Mouse (Mus musculus) kidney, adult 9 months (tissue): Measurements from ENCODE around the gene Kntc1.

Experiments used
- DNase-seq: peaks from one replicate; pipeline ENCODE4 v3.0.0; 2022

Kntc1 gene

GRCm38 (mm10) chr5:123816891-123817290 is 67.4 kb downstream of the Kntc1 start:
- DNase-seq = no peak

GRCm38 (mm10) chr5:123818941-123819577 is 69.5 kb downstream of the Kntc1 start:
- DNase-seq = peak; percentile 87

DNA sequence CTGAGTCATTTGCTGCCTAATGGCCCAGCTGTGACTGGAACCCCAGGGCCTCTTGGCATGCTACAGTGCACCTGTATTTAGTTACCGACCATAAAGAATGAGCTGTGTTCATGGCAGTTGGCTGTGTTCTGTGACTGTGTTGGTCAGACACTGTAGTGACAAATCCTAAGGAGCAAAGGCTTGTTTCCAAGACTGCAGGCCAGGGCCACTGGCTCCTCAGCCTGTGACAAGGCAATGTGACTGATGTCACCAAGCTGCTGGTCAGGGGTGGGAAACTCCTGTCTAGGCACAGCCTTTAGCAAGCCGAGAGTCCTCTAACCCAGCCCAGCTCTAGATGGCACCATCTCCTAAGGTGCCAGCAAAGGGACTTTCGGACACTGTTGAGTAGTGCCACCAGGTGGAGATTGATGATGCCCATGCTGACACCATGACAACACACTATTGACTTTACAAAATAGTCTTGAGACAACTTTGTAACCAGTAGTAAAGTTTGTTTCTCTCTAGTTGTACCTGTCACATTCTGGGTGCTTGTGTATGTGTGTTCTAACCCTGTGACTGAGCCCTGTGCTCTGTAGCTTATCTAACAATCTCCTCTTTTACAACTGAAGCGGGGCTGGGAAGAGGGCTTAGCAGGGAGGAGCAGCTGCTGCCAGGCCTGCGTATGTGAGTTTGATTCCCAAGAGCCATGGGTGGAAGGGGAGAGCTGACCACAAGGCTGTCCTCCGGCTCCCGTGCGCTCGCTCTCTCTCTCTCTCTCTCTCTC is 71.2 kb downstream of the Kntc1 start:
- DNase-seq = peak; percentile 61

GRCm38 (mm10) chr5:123821264-123821571 is 71.7 kb downstream of the Kntc1 start:
- DNase-seq = no peak

- DNase-seq = no peak
Observed at GRCm38 (mm10) chr5:123822706-123823105, 73.2 kb downstream of the Kntc1 start.

DNA sequence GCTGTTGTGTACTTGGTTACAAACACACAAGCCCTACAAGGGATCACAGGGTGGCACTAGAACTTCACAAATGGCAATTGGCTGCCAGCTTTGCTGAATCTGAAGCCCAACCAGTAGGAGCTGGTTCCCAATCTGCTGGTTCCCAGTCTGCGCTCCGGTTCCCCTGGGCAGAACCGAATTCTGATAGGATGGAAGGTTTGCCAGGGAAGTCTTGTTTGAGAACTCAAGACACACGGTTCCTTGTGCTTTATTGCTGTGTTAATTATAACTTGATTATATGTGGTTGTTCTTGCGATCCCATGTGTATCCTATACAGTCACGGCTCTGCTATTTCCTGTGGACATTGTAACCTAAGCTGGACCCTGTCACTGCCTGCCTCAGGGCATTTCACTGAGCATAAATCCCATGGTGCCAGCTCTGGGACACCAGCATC is 78.2 kb downstream of the Kntc1 start:
- peak; percentile 74 for DNase-seq

DNA sequence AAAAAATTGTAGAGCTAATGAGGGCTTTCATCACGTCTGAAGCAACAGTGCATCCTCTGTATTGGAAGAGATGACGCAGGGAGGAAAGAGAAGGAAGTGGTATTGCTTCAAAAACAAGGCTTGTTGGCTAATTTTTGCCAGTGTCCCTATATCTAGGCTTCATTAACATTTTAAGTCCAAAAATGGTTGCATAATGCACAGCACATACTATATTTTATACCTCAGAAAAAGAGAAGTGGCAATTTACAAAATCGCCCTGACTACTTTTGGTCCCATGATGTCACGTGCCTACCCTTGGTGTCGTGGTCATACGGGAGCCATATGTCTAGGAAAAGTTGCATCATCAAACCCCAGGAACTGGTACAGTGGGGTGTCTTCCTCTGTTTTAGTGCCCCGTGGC is 82.8 kb downstream of the Kntc1 start:
- DNase-seq = no peak

- DNase-seq = peak; percentile 52
Observed at GRCm38 (mm10) chr5:123834836-123835235, 85.3 kb downstream of the Kntc1 start.

- no peak for DNase-seq
Observed at GRCm38 (mm10) chr5:123837371-123837770, 87.9 kb downstream of the Kntc1 start.

DNA sequence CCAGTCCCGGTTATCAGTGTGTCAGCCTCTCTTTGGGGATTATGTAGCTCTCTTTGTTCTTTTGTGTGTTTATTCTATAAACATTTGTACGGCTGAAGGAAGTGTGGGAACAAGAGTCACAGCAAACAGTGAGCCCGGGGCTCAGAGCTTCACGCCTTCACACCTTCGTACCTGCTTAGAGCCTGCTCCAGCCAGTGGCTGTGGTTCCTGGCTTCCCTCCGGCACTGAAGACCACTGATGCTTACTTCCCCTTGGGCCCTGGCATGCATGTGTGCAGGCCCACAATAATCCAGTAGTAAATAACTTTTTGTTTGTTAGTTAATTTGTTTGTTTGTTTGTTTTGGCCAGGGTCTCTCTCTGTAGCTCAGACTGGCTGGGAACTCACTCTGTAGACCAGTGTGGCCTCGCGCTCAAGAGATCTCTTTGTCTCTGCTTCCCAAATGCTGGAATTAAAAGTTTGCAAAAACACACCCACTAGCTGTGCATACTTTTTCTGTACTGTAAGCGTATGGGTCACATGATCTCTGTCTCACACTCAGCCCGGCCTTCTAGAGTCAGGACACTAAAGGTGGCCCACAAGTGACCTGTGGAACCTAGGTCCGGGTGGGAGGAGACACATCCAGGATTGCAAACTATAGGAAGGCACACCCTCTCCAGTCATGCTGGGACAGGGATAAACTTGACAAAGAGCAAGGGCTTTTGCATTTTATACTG is 92.9 kb downstream of the Kntc1 start:
- DNase-seq = no peak

GRCm38 (mm10) chr5:123842935-123843282 is 93.4 kb downstream of the Kntc1 start:
- no peak for DNase-seq

- no peak for DNase-seq
Observed at GRCm38 (mm10) chr5:123843816-123844215, 94.3 kb downstream of the Kntc1 start.

DNA sequence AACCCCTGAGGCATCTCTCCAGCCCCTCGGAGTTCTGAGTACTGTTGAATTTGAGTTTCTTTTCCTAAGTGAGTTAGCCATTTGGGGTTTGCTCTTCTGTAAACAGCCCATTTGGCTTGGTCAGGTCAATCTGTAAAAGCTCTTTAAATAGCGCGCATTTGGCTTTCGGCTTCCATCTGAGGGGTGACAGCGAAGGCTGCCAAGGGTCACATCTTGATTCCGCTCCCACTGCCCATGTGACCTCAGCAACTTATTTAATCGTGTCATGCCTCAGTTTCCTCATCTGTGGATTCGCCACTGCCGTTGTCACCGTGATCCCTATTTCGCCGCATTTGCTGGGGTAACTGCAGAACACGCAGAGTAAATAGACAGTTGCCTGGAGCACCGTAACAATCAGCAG is 94.8 kb downstream of the Kntc1 start:
- peak; percentile 37 for DNase-seq

GRCm38 (mm10) chr5:123851398-123851797 is 101.9 kb downstream of the Kntc1 start:
- peak; percentile 47 for DNase-seq

DNA sequence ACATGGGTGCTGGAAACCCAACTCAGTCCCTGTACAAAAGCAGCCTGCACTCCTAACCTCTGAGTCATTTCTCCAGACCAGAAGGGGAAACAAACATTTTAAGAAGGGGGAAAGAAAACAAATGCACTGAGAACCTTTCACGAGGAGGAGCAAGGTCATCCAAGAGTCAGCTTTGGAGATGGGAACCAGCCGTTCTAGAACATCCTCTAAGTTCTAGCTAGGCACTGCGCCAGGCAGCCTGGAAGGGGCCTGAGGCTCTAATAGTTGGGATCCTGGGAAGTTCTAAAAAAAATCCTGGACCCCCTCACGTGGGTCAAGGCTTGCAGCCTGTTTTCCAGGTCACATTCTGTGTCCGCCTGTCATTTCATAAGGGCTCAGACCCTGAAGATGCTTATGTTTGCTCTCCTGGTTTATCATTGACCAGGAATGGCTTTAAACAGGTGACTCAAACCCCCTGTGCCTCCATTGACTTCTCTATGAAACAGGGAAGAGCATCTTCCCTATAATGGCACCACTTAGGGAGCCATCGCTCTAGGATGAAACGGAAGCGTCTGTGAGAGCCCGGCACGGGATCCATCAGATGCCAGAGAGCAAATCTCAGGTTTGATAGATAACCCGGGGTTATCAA is 104.5 kb downstream of the Kntc1 start:
- DNase-seq = peak; percentile 32

GRCm38 (mm10) chr5:123854511-123854910 is 105.0 kb downstream of the Kntc1 start:
- DNase-seq = no peak

DNA sequence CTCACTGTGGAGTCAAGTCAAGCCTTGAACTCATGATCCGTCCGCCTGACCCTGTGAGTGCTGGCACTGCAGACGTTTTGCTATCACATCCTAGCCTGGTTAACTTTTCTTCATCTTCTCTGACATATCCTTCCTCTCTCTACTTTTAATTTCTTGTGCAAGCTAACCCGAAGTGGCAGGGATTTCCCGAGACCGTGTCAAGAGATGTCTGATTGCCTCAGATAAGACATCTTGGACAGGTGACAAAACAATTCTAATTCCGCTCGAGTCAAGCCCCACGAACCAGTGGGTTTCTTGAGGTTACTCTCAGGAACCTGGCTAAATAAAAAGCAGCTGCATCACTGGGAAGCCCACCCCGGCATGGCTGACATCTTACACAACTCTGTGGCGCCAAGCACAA is 109.3 kb downstream of the Kntc1 start:
- no peak for DNase-seq

GRCm38 (mm10) chr5:123862374-123863350 is 113.1 kb downstream of the Kntc1 start:
- no peak for DNase-seq

GRCm38 (mm10) chr5:123863934-123864333 is 114.4 kb downstream of the Kntc1 start:
- DNase-seq = no peak

GRCm38 (mm10) chr5:123865365-123865764 is 115.8 kb downstream of the Kntc1 start, which contains the start of gene Hcar2:
Gene Hcar2, minus strand, starts transcription at chr5:123865499.
- DNase-seq = no peak

GRCm38 (mm10) chr5:123866457-123866856 is 116.9 kb downstream of the Kntc1 start:
- DNase-seq = no peak

DNA sequence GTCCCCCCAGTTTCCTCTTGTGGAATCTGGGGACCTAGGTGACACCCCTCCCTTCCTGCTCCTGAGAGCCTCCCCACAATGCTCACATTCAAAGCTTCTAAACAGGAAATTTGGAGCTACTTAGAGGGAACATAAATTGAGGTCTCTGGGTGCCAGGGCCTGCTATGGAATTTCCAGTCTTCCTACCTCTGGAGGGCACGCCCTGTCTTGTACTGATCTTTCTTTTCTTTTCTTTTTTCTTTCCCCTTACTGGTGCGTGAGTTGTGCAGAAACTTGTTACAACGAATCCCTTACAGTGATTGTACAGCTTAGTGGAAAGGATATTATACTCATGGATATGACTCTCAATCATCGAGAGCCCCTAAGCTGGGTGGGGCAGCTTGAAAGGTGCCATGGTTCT is 120.1 kb downstream of the Kntc1 start:
- DNase-seq = no peak
